Mouse (Mus musculus) ZHBTc4 (cell line): ENCODE measurements around the gene a.
"Not testable (repeated sequence)": the region's sequence is repeated elsewhere in the genome, so short reads cannot be mapped to it uniquely, and the experiment has no call there.

ENCODE experiments used
- DNase-seq: peaks from one replicate; pipeline ENCODE4 v3.0.0-alpha.2; 2011; ENCODE audit warnings: low read depth, low spot score

a gene

GRCm38 (mm10) chr2:155052681-155053080 is 261.5 kb downstream of the a start:
- DNase-seq: no peak

GRCm38 (mm10) chr2:155053512-155053911 is 262.3 kb downstream of the a start:
- DNase-seq: not testable (repeated sequence)

- DNase-seq: no peak
Observed at GRCm38 (mm10) chr2:155054672-155055071, 263.5 kb downstream of the a start.

GRCm38 (mm10) chr2:155056076-155056578 is 264.9 kb downstream of the a start:
- DNase-seq: no peak

- DNase-seq: no peak
Observed at GRCm38 (mm10) chr2:155057361-155057760, 266.2 kb downstream of the a start.

- DNase-seq: no peak
Observed at GRCm38 (mm10) chr2:155071027-155071426, 279.8 kb downstream of the a start.

- no peak for DNase-seq
Observed at GRCm38 (mm10) chr2:155072353-155073145, 281.3 kb downstream of the a start.

- no peak for DNase-seq
Observed at GRCm38 (mm10) chr2:155073347-155073746, 282.1 kb downstream of the a start.

- peak; percentile 95 for DNase-seq
Observed at GRCm38 (mm10) chr2:155073978-155074765, 283.0 kb downstream of the a start, which contains the start of gene Ahcy. Ahcy (minus strand) TSS chr2:155074497.

GRCm38 (mm10) chr2:155074766-155075330 is 283.6 kb downstream of the a start:
- no peak for DNase-seq

GRCm38 (mm10) chr2:155075649-155076048 is 284.4 kb downstream of the a start:
- no peak for DNase-seq

GRCm38 (mm10) chr2:155079500-155080178 is 288.4 kb downstream of the a start:
- peak; percentile 83 for DNase-seq

GRCm38 (mm10) chr2:155080179-155080530 is 289.0 kb downstream of the a start:
- DNase-seq: no peak

GRCm38 (mm10) chr2:155081056-155081455 is 289.9 kb downstream of the a start:
- DNase-seq: no peak

GRCm38 (mm10) chr2:155082121-155082803 is 291.1 kb downstream of the a start:
- peak; percentile 80 for DNase-seq

- DNase-seq: no peak
Observed at GRCm38 (mm10) chr2:155084546-155084945, 293.3 kb downstream of the a start.

GRCm38 (mm10) chr2:155086328-155086727 is 295.1 kb downstream of the a start:
- no peak for DNase-seq

GRCm38 (mm10) chr2:155088264-155088663 is 297.1 kb downstream of the a start:
- DNase-seq: no peak

- DNase-seq: peak; percentile 65
Observed at GRCm38 (mm10) chr2:155090909-155091742, 299.9 kb downstream of the a start.

GRCm38 (mm10) chr2:155091743-155092075 is 300.5 kb downstream of the a start:
- DNase-seq: no peak
